Mouse (Mus musculus) ovary, adult 18-20 months (tissue): Measurements from ENCODE around the gene Eva1c.

Source experiments
- DNase-seq: peaks from one replicate; pipeline ENCODE4 v3.0.0; 2022; ENCODE audit warnings: low spot score, mixed read lengths

The Eva1c gene

GRCm38 (mm10) chr16:90826041-90826440 is 478 bp upstream of the Eva1c start:
- DNase-seq = no peak

GRCm38 (mm10) chr16:90827498-90827897 is 979 bp downstream of the Eva1c start:
- DNase-seq = no peak

GRCm38 (mm10) chr16:90829136-90829535 is 2.6 kb downstream of the Eva1c start:
- no peak for DNase-seq

- DNase-seq = peak; percentile 85
Observed at GRCm38 (mm10) chr16:90829894-90830685, 3.6 kb downstream of the Eva1c start.

GRCm38 (mm10) chr16:90830686-90831439 is 4.3 kb downstream of the Eva1c start:
- peak; percentile 62 for DNase-seq

GRCm38 (mm10) chr16:90831676-90832075 is 5.2 kb downstream of the Eva1c start:
- DNase-seq = no peak

GRCm38 (mm10) chr16:90832495-90832894 is 6.0 kb downstream of the Eva1c start:
- DNase-seq = no peak

GRCm38 (mm10) chr16:90833041-90833791 is 6.7 kb downstream of the Eva1c start:
- no peak for DNase-seq

- no peak for DNase-seq
Observed at GRCm38 (mm10) chr16:90837431-90837830, 10.9 kb downstream of the Eva1c start.

- DNase-seq = no peak
Observed at GRCm38 (mm10) chr16:90842164-90842563, 15.6 kb downstream of the Eva1c start.

GRCm38 (mm10) chr16:90845038-90845437 is 18.5 kb downstream of the Eva1c start:
- DNase-seq = no peak

- no peak for DNase-seq
Observed at GRCm38 (mm10) chr16:90845591-90845990, 19.1 kb downstream of the Eva1c start.

- DNase-seq = no peak
Observed at GRCm38 (mm10) chr16:90848697-90849096, 22.2 kb downstream of the Eva1c start.

GRCm38 (mm10) chr16:90849262-90849661 is 22.7 kb downstream of the Eva1c start:
- no peak for DNase-seq

GRCm38 (mm10) chr16:90850881-90851280 is 24.4 kb downstream of the Eva1c start:
- DNase-seq = no peak

GRCm38 (mm10) chr16:90851621-90852334 is 25.3 kb downstream of the Eva1c start:
- no peak for DNase-seq

GRCm38 (mm10) chr16:90856552-90857200 is 30.2 kb downstream of the Eva1c start:
- no peak for DNase-seq

- DNase-seq = no peak
Observed at GRCm38 (mm10) chr16:90858206-90858605, 31.7 kb downstream of the Eva1c start.

- DNase-seq = no peak
Observed at GRCm38 (mm10) chr16:90863036-90863435, 36.5 kb downstream of the Eva1c start.

GRCm38 (mm10) chr16:90863468-90864046 is 37.0 kb downstream of the Eva1c start:
- no peak for DNase-seq

GRCm38 (mm10) chr16:90864693-90865092 is 38.2 kb downstream of the Eva1c start:
- DNase-seq = no peak
